Mouse (Mus musculus): Measurements from ENCODE around the gene Ntn5.

Gene Ntn5

DNA sequence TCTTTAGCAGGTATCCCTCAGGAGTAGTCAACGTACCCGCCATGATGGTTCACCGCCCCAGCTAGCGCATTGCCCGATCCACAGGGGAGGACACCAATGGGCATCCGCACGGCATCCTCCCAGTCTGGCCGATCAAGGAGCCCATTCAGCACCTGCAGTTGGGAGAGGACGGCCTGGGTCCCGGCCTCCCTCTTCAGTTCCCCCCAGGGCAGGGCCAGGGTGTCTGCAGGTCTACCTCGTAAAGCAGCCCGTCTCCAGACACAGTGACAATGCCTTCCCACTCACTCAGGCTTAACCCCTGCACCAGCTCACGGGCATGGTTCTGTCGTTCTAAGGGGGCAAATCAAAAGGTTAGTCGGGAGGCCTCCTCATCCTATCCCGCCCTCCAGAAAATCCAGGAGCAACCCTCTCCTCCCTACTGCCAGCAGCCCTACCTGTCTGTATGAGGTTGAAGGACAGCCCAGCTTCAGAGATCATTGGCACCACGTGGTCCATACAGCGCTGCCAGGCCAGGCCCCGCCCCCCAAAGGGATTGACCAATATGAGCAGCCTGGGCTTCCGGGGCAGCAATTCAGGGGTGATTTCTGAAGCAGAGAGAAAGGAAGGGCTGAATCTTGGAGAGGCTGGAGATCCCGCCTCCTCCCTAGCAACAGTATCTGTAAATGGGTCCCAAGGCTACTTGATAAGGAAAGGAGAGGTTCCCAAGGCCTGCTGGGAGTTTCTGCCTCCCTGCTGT lies 28.4 kb downstream of the Ntn5 start:
- DNase-seq (ENCODE audit: low read depth): peak; percentile 15

DNA sequence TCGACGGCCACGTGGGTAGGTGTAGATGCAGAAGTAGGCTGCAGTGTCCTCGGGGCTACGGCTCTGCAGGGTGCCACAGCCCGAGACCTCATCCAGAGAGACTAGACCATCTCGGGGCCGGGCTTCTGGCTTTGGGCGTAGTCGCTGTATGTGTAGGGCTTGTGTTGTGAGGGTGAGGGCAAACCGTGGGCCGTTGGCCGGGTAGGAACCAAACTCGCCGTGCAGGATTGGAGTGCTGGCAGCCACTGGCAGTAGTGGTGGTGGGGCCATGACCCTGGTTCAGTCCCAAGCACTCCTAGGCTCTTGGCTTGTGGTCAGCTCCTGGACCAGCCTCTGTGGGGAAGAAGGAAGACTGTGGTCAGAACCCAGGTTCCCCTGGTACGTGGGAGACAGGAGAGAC lies 29.6 kb downstream of the Ntn5 start:
- DNase-seq (ENCODE audit: low read depth): no peak

DNA sequence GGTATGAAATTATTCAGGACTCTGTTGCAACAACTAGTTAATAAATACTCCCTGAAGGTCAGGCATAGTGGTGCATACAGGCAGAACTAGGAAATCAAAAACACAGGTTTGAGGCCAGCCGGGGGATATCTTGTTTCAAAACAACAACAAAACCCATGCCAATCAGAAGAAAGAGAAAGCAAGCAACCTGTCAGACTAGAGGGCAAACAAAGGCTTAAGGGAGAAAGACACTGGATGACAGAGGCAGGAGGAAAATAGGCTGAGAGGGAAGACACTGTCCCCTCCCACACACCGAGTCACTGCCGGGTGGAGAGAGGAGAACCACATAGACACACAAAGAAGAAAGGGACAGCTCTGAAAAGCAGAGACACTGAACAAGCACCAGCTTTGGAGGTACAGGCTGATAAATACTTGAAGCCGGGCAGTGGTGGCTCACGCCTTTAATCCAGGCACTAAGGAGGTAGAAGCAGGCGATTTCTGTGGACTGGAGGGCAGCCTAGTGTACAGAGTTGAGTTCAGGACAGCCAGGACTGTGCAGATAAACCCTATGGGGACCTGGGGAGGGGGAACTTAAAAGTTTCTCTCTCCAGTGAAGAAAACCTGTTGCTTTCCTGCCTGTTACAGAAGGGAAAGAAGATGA lies 30.2 kb downstream of the Ntn5 start:
- peak; percentile 18 for DNase-seq (ENCODE audit: low read depth)

DNA sequence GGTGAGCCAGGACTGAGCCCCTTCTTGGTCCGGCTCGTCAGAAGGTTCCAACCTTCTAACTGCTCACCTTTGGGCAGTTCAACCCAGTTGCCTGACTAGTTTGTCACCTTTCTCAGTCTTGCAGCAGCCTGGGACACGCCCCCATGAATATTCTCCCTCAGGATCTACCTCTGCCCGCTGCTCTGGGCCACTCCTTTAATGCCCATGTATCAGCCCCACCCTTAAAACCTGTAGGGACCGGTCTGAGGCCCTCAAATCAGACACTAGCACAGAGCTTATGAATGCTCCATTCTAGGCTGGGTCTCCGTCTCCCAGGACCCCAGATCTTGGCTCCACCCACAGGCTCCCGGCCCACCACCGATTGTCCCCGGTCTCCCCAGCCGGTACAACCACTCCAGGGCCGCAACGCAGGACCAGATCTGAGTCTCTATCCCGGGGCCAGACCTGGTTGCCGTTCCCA lies 30.8 kb downstream of the Ntn5 start:
- DNase-seq (ENCODE audit: low read depth): no peak

DNA sequence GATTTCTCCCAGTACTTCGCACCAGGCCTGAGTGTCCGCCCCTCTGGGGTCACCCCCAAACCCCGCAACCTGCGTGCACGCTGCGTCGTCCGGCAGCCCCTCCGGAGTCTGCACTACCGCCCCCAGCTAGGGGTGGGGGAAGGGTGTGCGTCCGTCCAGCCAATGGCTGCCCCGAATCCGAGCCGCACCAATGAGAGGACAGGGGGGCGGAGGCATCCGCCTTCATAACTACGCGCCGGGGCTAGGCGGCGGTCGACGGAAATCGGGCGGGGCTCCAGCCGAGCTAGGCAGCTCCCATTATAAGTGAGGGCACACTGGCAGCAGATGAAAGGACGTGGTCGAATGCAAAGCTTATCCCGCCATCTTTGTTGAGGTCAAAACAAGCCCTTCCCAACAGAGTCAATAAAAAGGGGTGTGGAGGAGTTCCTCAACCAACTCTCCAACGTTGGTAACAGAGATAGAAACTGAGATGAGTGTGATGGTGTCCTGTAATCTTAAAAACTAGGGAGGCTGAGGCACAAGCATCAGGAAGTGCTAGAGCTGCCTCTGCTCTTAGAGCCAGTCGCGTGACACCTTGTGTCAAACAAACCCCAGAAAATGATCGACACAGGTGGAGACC lies 31.4 kb downstream of the Ntn5 start, which contains the start of gene Rpl18:
Rpl18 (plus strand) TSS at position 368 of the 619 bp plus-strand sequence.
- peak; percentile 96 for DNase-seq (ENCODE audit: low read depth)

DNA sequence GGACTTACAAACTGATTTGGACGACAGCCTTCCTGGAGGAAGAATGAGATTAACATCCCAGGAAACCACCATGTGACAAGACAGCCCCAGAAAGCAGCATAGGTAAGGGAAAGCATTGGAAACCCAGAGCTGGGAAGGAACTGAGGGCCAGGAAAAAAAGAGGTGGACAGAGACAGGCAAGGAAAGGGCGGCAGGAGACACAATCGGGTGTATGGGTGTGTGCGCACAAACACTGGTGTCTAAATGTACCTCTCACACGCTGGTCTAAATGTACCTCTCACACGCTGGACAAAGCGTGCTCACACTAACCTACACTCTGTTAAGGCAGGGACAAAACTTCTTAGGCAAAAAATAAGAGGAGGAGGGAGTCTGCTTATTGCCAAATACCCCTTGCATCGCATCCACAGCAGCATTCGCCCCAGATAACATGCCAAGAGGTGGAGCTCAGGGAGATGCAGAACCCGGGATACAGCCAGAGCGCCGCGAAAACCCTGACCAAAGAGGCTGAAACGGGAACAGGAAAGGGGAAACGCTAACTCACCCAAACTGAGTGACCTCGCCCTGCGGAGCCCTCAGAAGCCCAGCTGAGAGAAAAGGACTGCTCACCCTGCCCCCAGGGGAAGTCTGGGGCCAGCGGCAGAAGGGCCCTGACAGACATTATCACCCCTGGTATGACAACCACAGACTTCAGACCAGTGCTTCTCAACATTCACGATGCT lies 32.1 kb downstream of the Ntn5 start:
- no peak for DNase-seq (ENCODE audit: low read depth)

DNA sequence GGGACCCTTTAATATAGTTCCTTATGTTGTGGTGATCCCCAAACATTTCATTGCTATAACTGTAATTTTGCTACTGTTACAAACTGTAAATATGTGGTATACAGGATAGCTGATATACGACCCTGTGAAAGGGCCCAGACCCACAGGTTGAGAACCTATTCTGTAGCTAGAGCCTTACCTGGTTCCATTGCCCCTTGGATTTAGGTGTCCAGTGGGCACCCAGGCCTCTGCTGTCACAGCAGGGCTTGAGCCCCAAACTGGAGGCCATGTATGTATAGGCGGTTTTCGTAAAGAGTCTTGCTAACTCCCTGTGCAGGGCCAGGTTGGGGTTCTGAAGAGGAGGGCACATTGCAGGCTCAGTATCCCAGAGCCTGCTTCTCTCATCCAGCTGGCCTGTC lies 32.6 kb downstream of the Ntn5 start:
- peak; percentile 28 for DNase-seq (ENCODE audit: low read depth)

DNA sequence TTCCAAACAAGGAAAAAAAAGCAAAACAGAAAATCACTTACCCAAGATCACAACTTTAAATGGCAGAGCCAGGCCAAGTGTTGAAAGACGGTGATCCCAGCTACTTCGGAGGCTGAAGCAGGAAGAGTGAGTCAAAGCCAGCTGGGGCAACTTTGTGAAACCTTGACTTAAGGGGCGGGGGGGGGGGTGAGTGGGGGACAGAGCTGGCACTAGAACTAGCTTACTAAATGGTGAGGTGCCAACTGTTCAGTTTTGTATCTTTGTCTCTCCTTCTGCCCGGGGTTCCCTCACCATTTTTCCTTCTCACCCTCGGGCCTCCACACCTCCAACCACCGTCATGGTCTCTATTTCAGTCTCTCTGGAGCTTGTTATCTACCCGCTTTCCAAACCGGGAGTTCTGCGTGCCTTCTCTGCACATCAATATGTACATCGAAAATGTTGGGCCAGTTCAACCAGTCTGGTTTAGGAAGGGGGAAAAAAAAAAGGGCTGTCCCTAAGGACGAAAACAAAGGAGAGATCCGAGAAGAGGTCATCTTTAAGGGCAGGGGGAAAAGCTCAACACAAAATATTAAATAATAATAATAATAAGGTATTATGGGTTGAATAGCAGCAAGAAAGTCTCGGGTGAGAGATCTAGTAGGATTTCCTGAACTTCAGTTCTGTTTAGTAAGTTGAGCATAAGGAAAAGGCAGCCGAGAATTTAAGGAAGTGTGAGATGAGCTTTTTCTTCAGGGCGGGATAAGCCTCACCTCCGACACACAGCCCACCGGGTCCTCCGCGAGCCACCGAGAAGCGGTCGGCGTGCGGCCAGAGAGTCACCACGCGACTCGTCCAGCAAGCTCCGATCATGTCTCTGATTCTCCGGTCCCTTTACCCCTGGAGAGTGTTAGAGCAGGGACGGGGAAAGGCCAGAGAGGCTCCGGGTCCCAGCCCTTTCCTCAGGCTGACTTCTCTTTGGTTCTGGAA lies 33.4 kb downstream of the Ntn5 start:
- DNase-seq (ENCODE audit: low read depth): peak; percentile 26

DNA sequence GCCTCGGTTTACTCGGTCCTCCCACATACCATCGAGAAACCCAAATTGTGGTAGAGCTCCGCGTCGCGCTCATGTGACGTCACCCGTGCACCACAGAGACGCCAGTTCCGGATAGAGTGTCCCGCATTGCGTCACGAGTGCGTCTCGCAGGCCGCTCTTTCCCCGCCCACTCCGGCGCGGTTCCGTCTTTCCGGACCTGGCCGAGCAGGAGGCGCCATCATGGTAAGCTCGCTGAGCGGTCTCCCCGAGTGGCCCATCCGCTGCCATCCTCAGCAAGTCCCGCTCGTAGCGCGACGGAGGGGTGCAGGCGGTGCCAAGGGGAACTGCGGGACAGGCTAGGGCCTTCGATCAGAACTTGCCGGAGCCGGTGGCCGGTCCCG lies 34.1 kb downstream of the Ntn5 start, which contains the start of gene Sphk2:
Sphk2 (minus strand) TSS at position 85 of the 380 bp plus-strand sequence.
- DNase-seq (ENCODE audit: low read depth): peak; percentile 99

DNA sequence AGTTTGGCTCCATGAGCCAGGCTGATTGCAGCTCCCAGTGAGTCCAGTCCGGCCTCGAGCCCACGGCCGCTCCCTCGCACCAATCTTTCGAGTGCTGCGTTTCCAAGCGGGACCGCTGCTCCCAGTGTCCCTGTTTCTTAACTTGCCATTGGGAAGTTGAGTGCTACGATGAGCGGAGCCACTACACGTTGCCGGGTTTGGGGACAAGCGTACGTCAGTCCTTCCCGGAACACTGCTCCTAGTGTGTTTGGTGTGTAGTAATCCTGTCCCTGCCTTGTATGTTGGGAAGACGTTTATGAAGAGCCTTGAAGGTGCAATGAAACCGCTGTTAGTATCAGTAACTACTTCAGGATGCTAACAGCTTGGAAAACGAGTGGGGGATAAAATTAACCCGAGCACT lies 34.5 kb downstream of the Ntn5 start:
- DNase-seq (ENCODE audit: low read depth): no peak

DNA sequence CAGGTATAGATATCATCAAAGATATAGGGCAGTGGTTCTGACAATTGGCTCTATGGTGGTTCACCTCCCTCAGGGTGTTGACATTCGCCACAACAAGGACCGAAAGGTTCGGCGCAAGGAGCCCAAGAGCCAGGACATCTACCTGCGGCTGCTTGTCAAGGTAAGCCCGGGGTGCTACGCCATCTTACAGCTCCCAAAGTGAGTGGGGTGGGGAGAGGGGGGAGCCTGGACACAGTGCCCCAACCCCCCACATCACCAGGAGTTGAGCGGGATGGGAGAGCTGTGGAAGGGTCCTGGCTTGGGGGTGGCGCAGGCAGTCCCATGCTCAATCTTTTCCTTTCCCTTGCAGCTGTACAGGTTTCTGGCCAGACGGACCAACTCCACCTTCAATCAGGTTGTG lies 35.4 kb downstream of the Ntn5 start:
- no peak for DNase-seq (ENCODE audit: low read depth)

DNA sequence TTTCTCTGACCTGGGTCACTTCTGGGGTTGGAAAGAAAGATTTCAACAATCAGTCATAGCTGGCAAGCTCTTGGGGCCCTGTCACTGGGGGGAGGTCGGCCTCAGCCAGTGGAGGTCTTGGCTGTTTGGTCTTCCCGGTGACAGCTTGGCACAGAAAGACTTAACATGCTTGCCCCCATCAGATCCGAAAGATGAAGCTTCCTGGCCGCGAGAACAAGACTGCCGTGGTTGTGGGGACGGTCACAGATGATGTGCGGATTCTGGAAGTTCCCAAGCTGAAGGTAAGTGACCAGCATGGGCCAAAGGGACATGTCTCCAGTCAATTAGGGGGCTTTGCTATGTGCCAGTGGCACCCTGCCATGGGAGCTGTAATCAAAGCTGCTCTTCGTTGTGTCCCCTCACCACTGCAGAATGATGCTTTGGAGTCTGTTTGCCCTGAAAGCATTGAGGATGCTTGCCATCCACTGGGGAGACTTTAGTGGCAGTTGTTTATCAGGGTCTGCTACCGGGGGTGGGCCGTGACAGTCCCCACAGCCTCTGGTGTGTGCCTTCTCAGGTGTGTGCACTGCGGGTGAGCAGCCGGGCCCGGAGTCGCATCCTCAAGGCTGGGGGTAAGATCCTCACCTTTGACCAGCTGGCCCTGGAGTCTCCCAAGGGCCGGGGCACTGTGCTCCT lies 36.1 kb downstream of the Ntn5 start:
- DNase-seq (ENCODE audit: low read depth): no peak

DNA sequence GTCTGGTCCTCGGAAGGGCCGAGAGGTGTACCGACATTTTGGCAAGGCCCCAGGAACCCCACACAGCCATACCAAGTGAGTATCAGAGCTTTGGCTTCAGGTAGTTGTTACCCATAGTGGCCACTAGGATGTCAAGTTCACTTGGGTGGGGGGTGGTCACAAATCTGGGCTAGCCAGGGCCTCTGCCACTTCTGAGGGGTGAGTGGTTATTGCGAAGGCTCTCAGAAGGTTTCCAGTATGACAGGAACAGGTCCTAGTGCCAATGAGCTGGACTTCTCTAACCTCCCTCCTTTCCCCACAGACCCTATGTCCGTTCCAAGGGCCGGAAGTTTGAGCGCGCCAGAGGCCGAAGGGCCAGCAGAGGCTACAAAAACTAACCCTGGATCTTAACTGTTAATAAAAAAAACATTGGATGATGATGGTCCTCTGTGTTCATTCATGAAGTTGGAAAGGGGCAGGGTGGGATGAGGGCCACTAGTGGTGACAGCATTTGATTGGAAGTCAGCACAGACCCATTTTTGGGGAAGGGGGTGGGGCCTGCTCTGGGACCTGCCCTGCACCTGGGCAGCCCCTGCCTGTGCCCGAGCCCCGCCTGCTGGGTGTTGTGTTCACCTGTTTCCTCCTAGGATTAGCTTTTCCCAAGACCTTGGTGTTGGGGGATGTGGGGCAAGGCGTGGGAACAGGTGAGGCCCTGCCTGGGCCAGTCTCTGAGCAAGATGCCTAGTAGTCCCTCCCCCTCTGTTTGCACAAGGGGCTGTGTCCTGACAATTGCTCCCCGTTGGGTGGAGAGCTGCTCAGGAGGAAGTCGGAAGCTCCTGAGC lies 36.8 kb downstream of the Ntn5 start, which contains the start of gene Fam83e:
Fam83e (plus strand) TSS at position 800 of the 821 bp plus-strand sequence.
- peak; percentile 44 for DNase-seq (ENCODE audit: low read depth)

DNA sequence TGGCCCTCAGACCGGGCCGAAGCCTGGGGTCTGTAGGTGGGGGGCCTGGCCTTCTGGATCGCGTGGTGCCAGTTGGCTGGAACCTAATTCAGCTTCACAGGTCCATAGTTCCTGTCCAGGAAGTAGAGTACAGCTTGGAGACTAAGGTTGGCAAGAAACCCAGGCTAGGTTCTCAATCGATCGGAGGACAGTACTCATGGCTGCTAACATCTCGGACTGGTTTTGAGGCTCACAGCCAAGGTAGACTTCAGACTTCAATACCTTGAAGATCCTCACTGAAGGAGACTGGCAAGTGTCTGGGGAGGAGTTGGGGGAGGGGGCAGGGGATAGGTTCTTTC lies 37.4 kb downstream of the Ntn5 start:
- no peak for DNase-seq (ENCODE audit: low read depth)

DNA sequence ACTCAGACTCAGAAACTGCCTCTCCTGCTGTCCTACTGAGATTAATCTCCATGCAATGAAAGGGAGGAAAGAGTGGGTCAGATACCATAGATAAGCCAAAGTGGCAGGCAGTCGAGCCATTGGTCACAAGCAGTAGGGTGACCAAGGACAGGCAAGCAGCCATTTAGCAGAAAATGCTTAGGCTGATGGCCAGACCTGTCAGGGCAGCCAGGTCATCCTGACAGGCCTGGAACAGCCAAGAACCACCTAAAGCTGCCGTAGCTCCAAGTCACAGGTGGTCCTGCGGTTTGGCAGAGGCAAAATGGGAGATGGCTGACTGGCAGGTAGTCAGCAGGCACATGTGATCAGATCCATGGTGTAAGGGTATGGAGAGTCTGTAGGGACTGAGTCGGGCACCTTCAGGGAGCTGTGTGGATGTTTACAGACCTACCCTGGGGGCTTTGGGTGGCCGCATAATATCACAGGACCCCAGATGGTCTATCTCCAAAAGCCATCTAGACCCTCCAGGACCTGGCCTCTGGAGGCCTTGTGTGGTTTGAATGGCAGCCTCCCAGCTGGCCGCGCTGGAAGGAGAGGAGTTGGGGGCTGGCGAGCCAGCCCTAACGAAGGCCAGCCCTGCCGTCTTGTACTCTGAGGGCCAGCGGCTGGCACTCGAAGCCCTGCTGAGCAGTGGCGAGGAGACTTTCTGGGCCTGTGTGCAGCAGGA lies 38.0 kb downstream of the Ntn5 start:
- no peak for DNase-seq (ENCODE audit: low read depth)

DNA sequence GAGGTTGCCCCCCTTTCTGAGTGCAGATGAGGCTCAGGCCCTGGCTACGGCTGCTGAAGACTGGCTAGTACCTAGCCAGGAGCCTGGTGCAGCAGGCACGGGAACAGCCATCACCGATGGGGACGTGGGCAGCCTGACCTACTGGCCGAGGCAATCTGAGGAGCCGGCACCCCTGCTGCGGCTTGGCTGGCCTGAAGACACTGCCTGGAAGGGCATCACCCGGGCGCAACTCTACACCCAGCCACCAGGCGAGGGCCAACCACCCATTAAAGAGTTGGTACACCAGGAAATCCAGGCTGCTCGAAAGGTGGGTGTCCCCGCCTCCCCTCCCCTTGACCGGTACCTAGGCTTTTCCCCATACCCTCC lies 38.5 kb downstream of the Ntn5 start:
- DNase-seq (ENCODE audit: low read depth): no peak

DNA sequence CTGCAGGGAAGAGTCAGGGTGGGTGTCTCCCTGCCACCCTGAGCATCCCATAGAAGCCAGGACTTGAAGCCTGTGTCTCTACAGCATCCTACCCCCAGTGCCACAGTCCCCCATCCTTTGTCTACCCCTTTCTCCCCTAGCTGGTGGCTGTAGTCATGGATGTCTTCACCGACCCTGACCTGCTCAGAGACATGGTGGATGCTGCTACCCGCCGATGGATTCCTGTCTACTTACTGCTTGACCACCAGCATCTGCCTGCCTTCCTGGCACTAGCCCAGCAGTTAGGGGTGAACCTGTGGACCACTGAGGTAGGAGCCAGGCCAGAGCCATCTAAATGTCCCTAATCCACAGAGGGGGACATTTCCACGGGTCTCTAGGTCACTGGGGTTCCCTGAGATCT lies 39.5 kb downstream of the Ntn5 start:
- no peak for DNase-seq (ENCODE audit: low read depth)

DNA sequence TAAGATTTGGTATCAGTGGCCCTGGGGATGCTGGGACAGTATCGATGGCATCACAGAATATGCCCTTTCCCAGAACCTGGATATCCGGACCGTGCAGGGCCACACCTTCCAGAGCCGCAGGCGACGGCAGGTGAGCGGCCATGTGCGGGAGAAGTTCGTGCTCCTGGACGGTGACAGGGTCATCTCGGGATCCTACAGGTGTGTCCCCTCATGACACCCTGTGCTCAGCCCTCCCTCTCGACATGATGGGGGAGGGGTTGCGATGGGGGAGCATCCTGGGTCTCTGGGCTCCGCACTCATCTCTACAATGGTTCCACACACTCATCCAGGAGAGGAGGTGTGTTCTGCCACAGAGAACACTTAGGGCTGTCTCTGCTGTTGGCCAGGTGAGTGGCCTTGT lies 40.0 kb downstream of the Ntn5 start:
- DNase-seq (ENCODE audit: low read depth): no peak

DNA sequence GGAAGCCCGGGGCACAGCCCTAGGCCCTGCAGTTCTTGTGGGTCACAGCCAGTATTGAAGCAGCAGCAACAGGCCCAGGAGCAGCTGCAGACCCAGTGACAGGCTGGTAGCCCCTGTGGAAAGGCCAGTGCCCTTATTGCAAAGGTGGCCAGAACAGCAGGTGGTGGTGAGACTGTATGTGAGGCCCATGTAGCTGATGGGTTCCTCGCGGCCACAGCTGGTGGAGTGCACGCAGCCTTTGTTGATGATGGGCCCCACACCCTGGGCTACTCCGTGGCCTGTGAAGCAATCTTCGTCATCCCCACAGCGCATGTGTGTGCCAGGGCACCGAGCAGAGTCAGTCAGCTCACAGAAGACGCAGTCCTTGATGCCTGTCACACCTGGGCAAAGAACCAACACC lies 41.3 kb downstream of the Ntn5 start:
- DNase-seq (ENCODE audit: low read depth): no peak

All from naive thymus-derived CD4-positive, alpha-beta T cell, adult 2 months (primary cell).